Mouse (Mus musculus) MEL (cell line): ENCODE data around the gene Cpt1a. TPM values are rescaled to one million over a fixed set of nuclear protein-coding genes. Genes with fewer than 3 reads are reported as not detected.
A peak's percentile ranks its signal among the peaks of the same experiment; 100 is the strongest.

Source experiments
- DNase-seq: peaks from one replicate; pipeline ENCODE4 v3.0.0; 2011; ENCODE audit warnings: low read depth, low spot score
- H3K27ac ChIP-seq: 2 replicates; pipeline ENCODE4 v1.5.1; 2012; ENCODE audit warnings: low read depth, mild to moderate bottlenecking, control low read depth, low read length, moderate library complexity; ENCODE audit not compliant: control insufficient read depth
- H3K27me3 ChIP-seq, 2 experiments: fragments of 150-350 bp in 1 of 2; sonication (generic) in 1 of 2; 2 replicates each; pipeline ENCODE4 v1.6.1; 2012; ENCODE audit warnings: low read length in 2 of 2, mild to moderate bottlenecking in 2 of 2, improper control_type of control experiment in 1 of 2, moderate library complexity in 1 of 2; ENCODE audit not compliant: insufficient read depth in 2 of 2, control insufficient read depth in 1 of 2
- H3K36me3 ChIP-seq, 2 experiments: 2 replicates each; pipeline ENCODE4 v1.6.1; 2012 to 2014; ENCODE audit warnings: low read length in 2 of 2, improper control_type of control experiment in 1 of 2, inconsistent platforms in 1 of 2, mild to moderate bottlenecking in 1 of 2; ENCODE audit not compliant: insufficient read depth in 2 of 2, control insufficient read depth in 1 of 2
- H3K4me1 ChIP-seq, 2 experiments: fragments of 150-350 bp in 1 of 2; sonication (generic) in 1 of 2; 2 replicates each; pipeline ENCODE4 v1.6.1; 2012; ENCODE audit warnings: low read length in 2 of 2, improper control_type of control experiment in 1 of 2, mild to moderate bottlenecking in 1 of 2; ENCODE audit not compliant: insufficient read depth in 2 of 2, control insufficient read depth in 1 of 2
- H3K4me3 ChIP-seq, 2 experiments: fragments of 150-350 bp in 1 of 2; sonication (generic) in 1 of 2; 2 replicates each; pipeline ENCODE4 v1.5.1; 2012; ENCODE audit warnings: low read depth in 2 of 2, low read length in 2 of 2, mild to moderate bottlenecking in 2 of 2, moderate library complexity in 2 of 2, control low read depth in 1 of 2, improper control_type of control experiment in 1 of 2; ENCODE audit not compliant: control insufficient read depth in 1 of 2, insufficient read depth in 1 of 2
- H3K79me2 ChIP-seq: 2 replicates; pipeline ENCODE4 v1.6.1; 2012; ENCODE audit warnings: mild to moderate bottlenecking, low read length, moderate library complexity; ENCODE audit not compliant: control insufficient read depth, poor library complexity, insufficient read depth
- H3K9ac ChIP-seq: 2 replicates; pipeline ENCODE4 v1.6.1; 2012; ENCODE audit warnings: low read depth, mild to moderate bottlenecking, control low read depth, low read length, moderate library complexity; ENCODE audit not compliant: control insufficient read depth, poor library complexity, severe bottlenecking
- H3K9me3 ChIP-seq: fragments of 150-350 bp; sonication (generic); replicated peaks from 2 replicates; pipeline ENCODE4 v1.6.1; 2012; ENCODE audit warnings: mild to moderate bottlenecking, low read length, improper control_type of control experiment, moderate library complexity; ENCODE audit not compliant: insufficient read depth
- CHD1 ChIP-seq: IDR thresholded peaks from 2 replicates; pipeline ENCODE4 v1.6.1; 2012; ENCODE audit warnings: low read depth, mild to moderate bottlenecking, inconsistent platforms, low read length, improper control_type of control experiment
- CHD2 ChIP-seq: IDR thresholded peaks from 2 replicates; pipeline ENCODE4 v1.6.1; 2011; ENCODE audit warnings: low read length, improper control_type of control experiment
- CTCF ChIP-seq, 3 experiments: IDR thresholded peaks in 2 of 3; conservative IDR thresholded peaks in 1 of 3; 2 replicates each; pipeline ENCODE4 v1.5.1; 2011 to 2012; ENCODE audit warnings: low read length in 3 of 3, low read depth in 2 of 3, mild to moderate bottlenecking in 2 of 3, improper control_type of control experiment in 1 of 3, inconsistent platforms in 1 of 3, mixed read lengths in 1 of 3, moderate library complexity in 1 of 3; ENCODE audit not compliant: control insufficient read depth in 1 of 3, insufficient read depth in 1 of 3, poor library complexity in 1 of 3, severe bottlenecking in 1 of 3
- E2F4 ChIP-seq: IDR thresholded peaks from 2 replicates; pipeline ENCODE4 v1.6.1; 2011; ENCODE audit warnings: low read depth, low read length, improper control_type of control experiment, borderline replicate concordance
- EP300 ChIP-seq, 2 experiments: IDR thresholded peaks; 2 replicates each; pipeline ENCODE4 v1.6.1; 2011; ENCODE audit warnings: improper control_type of control experiment in 2 of 2, low read length in 2 of 2, low read depth in 1 of 2, mild to moderate bottlenecking in 1 of 2
- ETS1 ChIP-seq: IDR thresholded peaks from 2 replicates; pipeline ENCODE4 v1.6.1; 2012; ENCODE audit warnings: low read depth, mild to moderate bottlenecking, inconsistent platforms, low read length, improper control_type of control experiment, moderate library complexity
- GATA1 ChIP-seq: IDR thresholded peaks from 2 replicates; pipeline ENCODE4 v1.6.1; 2011; ENCODE audit warnings: low read depth, low read length, improper control_type of control experiment
- KAT2A ChIP-seq: conservative IDR thresholded peaks from 2 replicates; pipeline ENCODE4 v1.6.1; 2012; ENCODE audit warnings: low read depth, low read length, improper control_type of control experiment, inconsistent platforms
- MAX ChIP-seq: IDR thresholded peaks from 2 replicates; pipeline ENCODE4 v1.6.1; 2011; ENCODE audit warnings: low read length, improper control_type of control experiment
- MXI1 ChIP-seq: IDR thresholded peaks from 2 replicates; pipeline ENCODE4 v1.6.1; 2011; ENCODE audit warnings: mild to moderate bottlenecking, low read depth, low read length, improper control_type of control experiment
- MYB ChIP-seq: IDR thresholded peaks from 2 replicates; pipeline ENCODE4 v1.6.1; 2011; ENCODE audit warnings: mild to moderate bottlenecking, low read depth, low read length, improper control_type of control experiment
- NELFE ChIP-seq: IDR thresholded peaks from 2 replicates; pipeline ENCODE4 v1.6.1; 2011; ENCODE audit warnings: low read depth, low read length, improper control_type of control experiment
- NRF1 ChIP-seq: IDR thresholded peaks from 2 replicates; pipeline ENCODE4 v1.6.1; 2014; ENCODE audit warnings: low read depth, mild to moderate bottlenecking, inconsistent platforms, low read length, improper control_type of control experiment, moderate library complexity; ENCODE audit not compliant: poor library complexity, insufficient read depth, severe bottlenecking
- POLR2A ChIP-seq, 2 experiments: IDR thresholded peaks; 2 replicates each; pipeline ENCODE4 v1.6.1; 2011 to 2012; ENCODE audit warnings: low read length in 2 of 2, mild to moderate bottlenecking in 2 of 2, control low read depth in 1 of 2, improper control_type of control experiment in 1 of 2, low read depth in 1 of 2, moderate library complexity in 1 of 2; ENCODE audit not compliant: control insufficient read depth in 1 of 2, insufficient read depth in 1 of 2, poor library complexity in 1 of 2
- POLR2AphosphoS2 ChIP-seq: IDR thresholded peaks from 2 replicates; pipeline ENCODE4 v1.6.1; 2011; ENCODE audit warnings: low read length, improper control_type of control experiment
- POLR2AphosphoS5 ChIP-seq: IDR thresholded peaks from 2 replicates; pipeline ENCODE4 v1.6.1; 2012; ENCODE audit warnings: low read depth, borderline replicate concordance, mild to moderate bottlenecking, inconsistent platforms, low read length, moderate library complexity, mixed read lengths
- SMC3 ChIP-seq: IDR thresholded peaks from 2 replicates; pipeline ENCODE4 v1.6.1; 2011; ENCODE audit warnings: low read depth, low read length, improper control_type of control experiment
- TBP ChIP-seq: IDR thresholded peaks from 2 replicates; pipeline ENCODE4 v1.8.0; 2011; ENCODE audit warnings: low read depth, low read length, improper control_type of control experiment
- ZC3H11A ChIP-seq: IDR thresholded peaks from 2 replicates; pipeline ENCODE4 v1.6.1; 2012; ENCODE audit warnings: low read depth, mild to moderate bottlenecking, inconsistent platforms, low read length, improper control_type of control experiment
- ZMIZ1 ChIP-seq: IDR thresholded peaks from 2 replicates; pipeline ENCODE4 v1.6.1; 2012; ENCODE audit warnings: low read depth, mild to moderate bottlenecking, inconsistent platforms, low read length, improper control_type of control experiment, moderate library complexity
- ZNF384 ChIP-seq: IDR thresholded peaks from 2 replicates; pipeline ENCODE4 v1.6.1; 2012; ENCODE audit warnings: low read depth, mild to moderate bottlenecking, inconsistent platforms, low read length, improper control_type of control experiment
- polyA plus RNA-seq, 2 experiments: library from polyadenylated mRNA; stranded (reverse) in 1 of 2; unstranded in 1 of 2; fragments of >175 nt in 1 of 2; fragments of >200 nt in 1 of 2; gene quantifications; 2 replicates each; pipeline versions ENCODE4 v1.2.1 to v1.2.4; 2012; ENCODE audit warnings: low replicate concordance in 2 of 2, low read depth in 1 of 2; ENCODE audit not compliant: insufficient read length in 2 of 2, insufficient read depth in 1 of 2, missing spikeins in 1 of 2
- total RNA-seq: library from RNA; depleted of rRNA; stranded (reverse); fragments of 300-350 nt; gene quantifications from 2 replicates; pipeline ENCODE4 v1.2.3, GENCODE M21; 2012

Gene Cpt1a
- total and polyA plus RNA-seq, 3 experiments = 16.1 to 40.4 TPM; not detected in 1

DNA sequence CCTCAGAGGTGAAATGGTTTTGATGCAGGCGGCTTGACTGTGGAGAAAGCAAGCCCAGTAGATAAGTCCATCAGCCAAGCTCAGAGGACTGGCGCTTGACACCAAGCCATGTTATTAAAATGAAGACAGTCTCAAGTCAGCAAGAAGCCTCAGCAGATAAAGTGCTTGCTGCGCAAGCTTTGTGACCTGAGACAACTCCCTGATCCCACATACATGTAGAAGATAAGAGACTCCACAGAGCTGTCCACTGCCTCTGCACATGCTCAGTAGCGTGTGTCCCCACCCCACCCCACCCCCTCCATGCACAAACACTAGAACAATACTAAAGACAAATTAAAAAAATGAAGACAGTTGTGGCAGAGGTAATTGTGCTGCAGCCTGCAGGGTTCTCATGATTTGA lies 12.4 kb downstream of the Cpt1a start:
- no peak; a peak in 1 of 4 replicates for TF ChIP-seq EP300 (IDR thresholded peaks at IDR 0.05; ENCODE audit: low read depth in 1 of 2, low read length in 2 of 2)
- no peak for TF ChIP-seq POLR2AphosphoS5
- no peak for TF ChIP-seq ZMIZ1
- TF ChIP-seq ZC3H11A = no peak
- TF ChIP-seq CTCF (IDR thresholded peaks at IDR 0.05 in 2 of 3, conservative IDR thresholded peaks at IDR 0.05 in 1 of 3; ENCODE audit: control insufficient read depth in 1 of 3, insufficient read depth in 1 of 3, low read depth in 2 of 3, low read length in 3 of 3, poor library complexity in 1 of 3, severe bottlenecking in 1 of 3) = no peak
- no peak for TF ChIP-seq E2F4
- TF ChIP-seq GATA1 = peak; percentile 52; the same call in 1 of the 2 replicates
- peak; percentile 69 for TF ChIP-seq NRF1
- no peak; the same call in 1 of the 2 replicates for TF ChIP-seq MXI1
- TF ChIP-seq MAX = no peak
- TF ChIP-seq KAT2A = no peak
- TF ChIP-seq SMC3 = no peak
- no peak for TF ChIP-seq ZNF384
- TF ChIP-seq POLR2A (IDR thresholded peaks at IDR 0.05; ENCODE audit: control insufficient read depth in 1 of 2, insufficient read depth in 1 of 2, low read depth in 1 of 2, low read length in 2 of 2, poor library complexity in 1 of 2) = no peak
- TF ChIP-seq CHD2 = no peak
- TF ChIP-seq POLR2AphosphoS2 = no peak
- TF ChIP-seq ETS1 = peak; percentile 27; the same call in 1 of the 2 replicates
- no peak for TF ChIP-seq CHD1
- TF ChIP-seq NELFE = no peak
- 0 out of 4 replicates have a peak overlapping the region, but pooled peaks have one; percentile 1 to 24 for H3K4me3 ChIP-seq
- H3K27ac ChIP-seq = peak overlapping the region; percentile 92
- peaks cover 0 to 22% of the 10 kb centered on the region in 2 experiments; a peak in 2 of 4 replicates for H3K36me3 ChIP-seq
- no peaks in the 10 kb centered on the region for H3K79me2 ChIP-seq
- H3K9me3 ChIP-seq = no peaks in the 10 kb centered on the region
- peak; percentile 66 for DNase-seq
- peaks cover 10 to 23% of the 10 kb centered on the region in 2 experiments for H3K4me1 ChIP-seq
- peak overlapping the region; percentile 23 for H3K9ac ChIP-seq
- no peaks in the 10 kb centered on the region for H3K27me3 ChIP-seq

DNA sequence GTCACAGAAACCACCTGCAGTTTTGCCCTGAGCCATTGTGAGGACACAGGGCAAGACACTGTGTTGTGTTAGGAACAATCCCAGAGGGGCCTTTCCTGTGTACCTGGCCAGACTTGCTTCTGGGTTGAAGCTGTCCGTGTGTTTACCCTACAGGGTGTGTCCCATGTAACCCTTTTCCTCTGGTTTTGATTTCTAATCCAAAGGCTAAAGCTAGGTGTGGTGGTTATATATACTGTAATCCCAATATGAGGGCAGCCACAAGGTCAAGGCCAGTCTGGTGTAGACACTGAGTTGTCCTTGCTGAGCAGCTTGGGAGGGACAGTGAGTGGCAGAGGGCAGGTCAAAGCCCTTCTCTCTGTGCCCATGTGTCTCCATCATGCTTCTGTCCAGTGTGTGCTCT lies 13.8 kb downstream of the Cpt1a start:
- Histone ChIP-seq H3K27ac (no peak overlapping the region), H3K4me3 (no peak overlapping the region), H3K27me3 (no peaks in the 10 kb centered on the region), H3K4me1 (peaks cover 10 to 23% of the 10 kb centered on the region in 2 experiments), H3K79me2 (no peaks in the 10 kb centered on the region), H3K9ac (no peak overlapping the region), H3K9me3 (no peaks in the 10 kb centered on the region), H3K36me3 (peaks cover 0 to 22% of the 10 kb centered on the region in 2 experiments; a peak in 2 of 4 replicates)
- no peak for DNase-seq
- TF ChIP-seq TBP = no peak
- TF ChIP-seq ZC3H11A = no peak
- no peak for TF ChIP-seq MYB
- TF ChIP-seq, all 39 proteins: peak for 0
